Mouse (Mus musculus) kidney, adult 8-10 months (tissue): ENCODE data around the gene Pygm.
A peak's percentile ranks its signal among the peaks of the same experiment; 100 is the strongest.

ENCODE experiments used
- DNase-seq, 2 experiments: peaks; one replicate each; pipeline ENCODE4 v3.0.0; 2022

Gene Pygm

GRCm38 (mm10) chr19:6386234-6386633, 2.0 kb downstream of the Pygm start:
- DNase-seq = no peak

- no peak for DNase-seq
Observed at GRCm38 (mm10) chr19:6388006-6388405, 3.8 kb downstream of the Pygm start.

- no peak for DNase-seq
Observed at GRCm38 (mm10) chr19:6389803-6390202, 5.6 kb downstream of the Pygm start.

GRCm38 (mm10) chr19:6390251-6390650, 6.1 kb downstream of the Pygm start:
- no peak for DNase-seq

- no peak for DNase-seq
Observed at GRCm38 (mm10) chr19:6392743-6393393, 8.7 kb downstream of the Pygm start.

GRCm38 (mm10) chr19:6393637-6394036, 9.4 kb downstream of the Pygm start:
- no peak for DNase-seq

- DNase-seq = no peak
Observed at GRCm38 (mm10) chr19:6396237-6396636, 12.0 kb downstream of the Pygm start.

GRCm38 (mm10) chr19:6397582-6398249, 13.5 kb downstream of the Pygm start:
- DNase-seq = peak in 1 of 2 experiments; percentile 41

- DNase-seq = peak; percentile 52 to 62
Observed at GRCm38 (mm10) chr19:6398447-6399284, 14.5 kb downstream of the Pygm start.

GRCm38 (mm10) chr19:6399285-6400095, 15.3 kb downstream of the Pygm start, which contains the start of gene Rasgrp2:
Gene Rasgrp2 (plus strand): TSS chr19:6399340.
- peak; percentile 40 to 55 for DNase-seq

- DNase-seq = no peak
Observed at GRCm38 (mm10) chr19:6400096-6401086, 16.2 kb downstream of the Pygm start.

- DNase-seq = peak; percentile 68 to 78
Observed at GRCm38 (mm10) chr19:6401131-6401815, 17.1 kb downstream of the Pygm start.

GRCm38 (mm10) chr19:6401951-6402350, 17.8 kb downstream of the Pygm start:
- DNase-seq = peak; percentile 53 to 73

GRCm38 (mm10) chr19:6403869-6404268, 19.7 kb downstream of the Pygm start:
- no peak for DNase-seq

GRCm38 (mm10) chr19:6405433-6405832, 21.2 kb downstream of the Pygm start:
- no peak for DNase-seq

- DNase-seq = no peak
Observed at GRCm38 (mm10) chr19:6407109-6407508, 22.9 kb downstream of the Pygm start.

- DNase-seq = no peak
Observed at GRCm38 (mm10) chr19:6407816-6408510, 23.8 kb downstream of the Pygm start.

- DNase-seq = no peak
Observed at GRCm38 (mm10) chr19:6408749-6409148, 24.6 kb downstream of the Pygm start.

- no peak for DNase-seq
Observed at GRCm38 (mm10) chr19:6409176-6409575, 25.0 kb downstream of the Pygm start.

- no peak for DNase-seq
Observed at GRCm38 (mm10) chr19:6409936-6410335, 25.7 kb downstream of the Pygm start.
